Mouse (Mus musculus) lung, adult 2 months (tissue): ENCODE results near the gene Hist1h2ae.

ENCODE experiments used
- CTCF ChIP-seq: fragments of 200-500 bp; IDR thresholded peaks from 2 replicates; pipeline ENCODE4 v1.5.1; 2011; ENCODE audit warnings: mild to moderate bottlenecking, low read length, control low read depth; ENCODE audit not compliant: insufficient read depth
- POLR2A ChIP-seq: fragments of 200-500 bp; IDR thresholded peaks from 2 replicates; pipeline ENCODE4 v1.6.1; 2011; ENCODE audit warnings: low read depth, mild to moderate bottlenecking, control low read depth, low read length, borderline replicate concordance; ENCODE audit errors: extremely low read depth

GRCm38 (mm10) chr13:23526312-23526711 is 44.7 kb downstream of the Hist1h2ae start:
- TF ChIP-seq CTCF = no peak
- no peak for TF ChIP-seq POLR2A
